Mouse (Mus musculus) ES-Bruce4 (cell line): ENCODE results near the gene Myo19. TPM values are rescaled to one million over a fixed set of nuclear protein-coding genes. Genes with fewer than 3 reads are reported as not detected.
"Not testable (repeated sequence)": the region's sequence is repeated elsewhere in the genome, so short reads cannot be mapped to it uniquely, and the experiment has no call there.

Experiments used
- H3K27ac ChIP-seq: 2 replicates; pipeline ENCODE4 v1.5.1; 2012; ENCODE audit warnings: low read length, inconsistent platforms; ENCODE audit not compliant: insufficient read depth
- H3K27me3 ChIP-seq: 2 replicates; pipeline ENCODE4 v1.6.1; 2012; ENCODE audit warnings: mild to moderate bottlenecking, low read length, inconsistent platforms; ENCODE audit not compliant: control insufficient read depth, poor library complexity, insufficient read depth, severe bottlenecking
- H3K36me3 ChIP-seq: 2 replicates; pipeline ENCODE4 v1.6.1; 2012; ENCODE audit warnings: inconsistent platforms, mild to moderate bottlenecking, low read length, moderate library complexity; ENCODE audit not compliant: control insufficient read depth, poor library complexity, insufficient read depth, severe bottlenecking
- H3K4me1 ChIP-seq: one replicate; pipeline ENCODE4 v1.8.1; 2011; ENCODE audit warnings: low read length; ENCODE audit not compliant: control insufficient read depth, insufficient read depth
- H3K4me3 ChIP-seq: 2 replicates; pipeline ENCODE4 v1.5.1; 2011; ENCODE audit warnings: low read depth, mild to moderate bottlenecking, low read length
- H3K9ac ChIP-seq: 2 replicates; pipeline ENCODE4 v1.6.1; 2012; ENCODE audit warnings: low read depth, mild to moderate bottlenecking, inconsistent platforms; ENCODE audit not compliant: poor library complexity, severe bottlenecking
- H3K9me3 ChIP-seq: replicated peaks from 2 replicates; pipeline ENCODE4 v1.6.1; 2012; ENCODE audit warnings: mild to moderate bottlenecking, low read length, inconsistent platforms; ENCODE audit not compliant: control insufficient read depth, poor library complexity, insufficient read depth, severe bottlenecking
- CTCF ChIP-seq: IDR thresholded peaks from one replicate; pipeline ENCODE4 v1.8.1; 2011; ENCODE audit warnings: low read depth, low read length
- EP300 ChIP-seq: IDR thresholded peaks from 2 replicates; pipeline ENCODE4 v1.6.1; 2011; ENCODE audit warnings: low read depth, low read length; ENCODE audit not compliant: insufficient read depth
- POLR2A ChIP-seq: IDR thresholded peaks from one replicate; pipeline ENCODE4 v1.8.1; 2011; ENCODE audit warnings: low read length; ENCODE audit not compliant: insufficient read depth
- polyA plus RNA-seq: library from polyadenylated mRNA; stranded (reverse); fragments of >200 nt; gene quantifications from 2 replicates; pipeline ENCODE4 v1.2.4, GENCODE M21; 2011; ENCODE audit warnings: low read depth; ENCODE audit not compliant: missing spikeins, insufficient read depth, insufficient read length

Myo19 gene
- polyA plus RNA-seq, 1 experiment, result 19.5 TPM

GRCm38 (mm10) chr11:84871548-84872069 is 8.3 kb upstream of the Myo19 start:
- Histone ChIP-seq H3K36me3 (peaks cover 8% of the 10 kb centered on the region), H3K27me3 (no peaks in the 10 kb centered on the region), H3K27ac (peak overlapping the region; percentile 79; the same call in 1 of the 2 replicates), H3K9ac (peak overlapping the region; percentile 99), H3K4me3 (peak overlapping the region; percentile 93), H3K4me1 (no peaks in the 10 kb centered on the region), H3K9me3 (no peaks in the 10 kb centered on the region)
- TF ChIP-seq EP300, result no peak
- no peak for TF ChIP-seq CTCF
- no peak for TF ChIP-seq POLR2A

GRCm38 (mm10) chr11:84873042-84873833 is 6.7 kb upstream of the Myo19 start:
- Histone ChIP-seq H3K4me1 (no peaks in the 10 kb centered on the region), H3K36me3 (peaks cover 19% of the 10 kb centered on the region), H3K4me3 (no peak overlapping the region), H3K9ac (no peak overlapping the region), H3K9me3 (no peaks in the 10 kb centered on the region), H3K27ac (no peak overlapping the region), H3K27me3 (no peaks in the 10 kb centered on the region)
- TF ChIP-seq CTCF (no peak), EP300 (no peak), POLR2A (no peak)

- H3K4me1 ChIP-seq, H3K27me3 ChIP-seq, H3K27ac ChIP-seq, H3K9me3 ChIP-seq, H3K9ac ChIP-seq, H3K4me3 ChIP-seq: not testable (repeated sequence)
- H3K36me3 ChIP-seq, result peaks cover 19% of the 10 kb centered on the region
Observed at GRCm38 (mm10) chr11:84876020-84876419, 3.9 kb upstream of the Myo19 start.

GRCm38 (mm10) chr11:84879007-84879771 is 759 bp upstream of the Myo19 start:
- Histone ChIP-seq H3K27ac (peak overlapping the region; percentile 15; the same call in 1 of the 2 replicates), H3K9ac (peak overlapping the region; percentile 81), H3K9me3 (no peaks in the 10 kb centered on the region), H3K4me1 (peaks cover 4% of the 10 kb centered on the region), H3K4me3 (peak overlapping the region; percentile 88), H3K27me3 (no peaks in the 10 kb centered on the region), H3K36me3 (peaks cover 21% of the 10 kb centered on the region)
- no peak for TF ChIP-seq EP300
- TF ChIP-seq POLR2A, result no peak
- no peak for TF ChIP-seq CTCF

GRCm38 (mm10) chr11:84880465-84880961 is 565 bp downstream of the Myo19 start:
- peaks cover 22% of the 10 kb centered on the region for H3K36me3 ChIP-seq
- peaks cover 6% of the 10 kb centered on the region for H3K4me1 ChIP-seq
- peak overlapping the region; percentile 81 for H3K9ac ChIP-seq
- no peak for TF ChIP-seq EP300
- H3K27ac ChIP-seq, result peak overlapping the region; percentile 33; the same call in 1 of the 2 replicates
- H3K9me3 ChIP-seq, result no peaks in the 10 kb centered on the region
- H3K4me3 ChIP-seq, result peak overlapping the region; percentile 88
- no peaks in the 10 kb centered on the region for H3K27me3 ChIP-seq

- H3K4me1 ChIP-seq, result peaks cover 6% of the 10 kb centered on the region
- H3K27me3 ChIP-seq, result no peaks in the 10 kb centered on the region
- H3K36me3 ChIP-seq, result peaks cover 24% of the 10 kb centered on the region
- TF ChIP-seq POLR2A (no peak), EP300 (no peak), CTCF (no peak)
- peak overlapping the region; percentile 81 for H3K9ac ChIP-seq
- H3K9me3 ChIP-seq, result no peaks in the 10 kb centered on the region
- H3K4me3 ChIP-seq, result peak overlapping the region; percentile 88
- H3K27ac ChIP-seq, result 0 out of 2 replicates have a peak overlapping the region, but pooled peaks have one; percentile 0
Observed at GRCm38 (mm10) chr11:84880971-84881370, 1.0 kb downstream of the Myo19 start.
